8 mouse cellular contexts compared by ENCODE assay signal in genomic region chr7:29170066-29170754, GRCm38 (mm10). TPM values are rescaled to one million over a fixed set of nuclear protein-coding genes. Genes with fewer than 3 reads are reported as not detected.
DNase-seq lines count a peak whose midpoint lies in the region; ATAC-seq lines count a peak whose summit lies in the region.

TSS of gene Ggn (plus strand) at chr7:29170210.
TSS of gene Spred3 (minus strand) at chr7:29170411.

- H3K27me3 ChIP-seq in forebrain, embryonic 13.5 days: peaks cover 59% of the 10 kb centered on the region

- peaks cover 33% of the 10 kb centered on the region for H3K36me3 ChIP-seq in forebrain, embryonic 13.5 days (ENCODE audit: poor library complexity, severe bottlenecking)
- H3K36me3 ChIP-seq in macrophage (ENCODE audit: inconsistent target): peaks cover 15% of the 10 kb centered on the region

- H3K9me3 ChIP-seq in forebrain, embryonic 13.5 days (replicated peaks): no peaks in the 10 kb centered on the region

- DNase-seq in layer of hippocampus, adult 11-12 months (ENCODE audit: low spot score): peak; percentile 60
- DNase-seq in layer of hippocampus, adult 9-10 months (ENCODE audit: low spot score): no peak
- DNase-seq in c-Kit-positive CD71-positive TER-119-negative erythroid progenitor cells, embryonic 14.5 days (ENCODE audit: low read depth): peak; percentile 81
- peak; percentile 73 to 85 for DNase-seq in heart, postnatal 14 days
- DNase-seq in kidney, postnatal 4 days: peak; percentile 89 to 93
- peak; percentile 82 for DNase-seq in retina, postnatal 1 day

- H3K4me3 ChIP-seq in forebrain, embryonic 13.5 days: peak within 1 kb of the TSS; percentile 64
- peak within 1 kb of the TSS; percentile 58 for H3K4me3 ChIP-seq in macrophage (ENCODE audit: inconsistent target)

- H3K4me1 ChIP-seq in forebrain, embryonic 13.5 days: peaks cover 49% of the 10 kb centered on the region

- H3K27ac ChIP-seq in forebrain, embryonic 13.5 days: peak within 1 kb of the TSS; percentile 81
- H3K27ac ChIP-seq in macrophage: peak within 1 kb of the TSS; percentile 77

- H3K9ac ChIP-seq in forebrain, embryonic 13.5 days: peak within 1 kb of the TSS; percentile 75

- 1% methylated on average over 30 of the region's 30 CpGs for WGBS in forebrain, embryonic 13.5 days
- WGBS in macrophage (ENCODE audit: missing documents): under 1% methylated on average over 30 of the region's 30 CpGs

- peak within 1 kb of the TSS; percentile 81 for H3K4me2 ChIP-seq in forebrain, embryonic 13.5 days

- intact Hi-C loops in heart, postnatal 14 days (cut with DNase I): loop anchor here (5.0 to 10.0 kb wide), 2 partner anchors 185 to 408 kb away; partner anchors contain the start of genes Eif3k and Map4k1

- ATAC-seq in forebrain, embryonic 13.5 days: peak; percentile 41

- 0 out of 2 replicates have a peak, but pooled peaks cover under 1% of the 10 kb centered on the region for H3K79me2 ChIP-seq in macrophage (ENCODE audit: inconsistent target)

RNA-seq across cellular contexts. Expression of gene Ggn, which starts in this region (rescaled TPM):
- polyA plus RNA-seq in forebrain, embryonic 13.5 days (2015; fragmentation: Nextera tagmentation; extraction: Ambion mirVana): 0.38 and 0.65 TPM in 2 replicates
- 1 to 10 TPM; 1.0 to 1.3 TPM for total RNA-seq in heart, postnatal 14 days (2021)
- 1 to 10 TPM in 7 of 26 experiments, under 1 TPM in 10, not detected in 9; 0.16 to 1.4 (median 0.79) TPM for total RNA-seq in macrophage (2018; cell fraction: chromatin; rRNA removed)
- 1 to 10 TPM in 1 of 26 experiments, under 1 TPM in 25; 0.27 to 1.1 (median 0.50) TPM for total RNA-seq in macrophage (2018; cell fraction: cytosol; rRNA removed)
- total RNA-seq in macrophage (2018; cell fraction: nucleus; rRNA removed): 1 to 10 TPM in 7 of 26 experiments, under 1 TPM in 15, not detected in 4; 0.18 to 1.9 (median 0.64) TPM
- 0.40 to 0.90 TPM (median 0.70 TPM) in 3 replicates for polyA plus RNA-seq in macrophage (2018)

RNA-seq across cellular contexts. Expression of gene Spred3, which starts in this region (rescaled TPM):
- 5.6 and 6.5 TPM in 2 replicates for polyA plus RNA-seq in forebrain, embryonic 13.5 days (2015; fragmentation: Nextera tagmentation; extraction: Ambion mirVana)
- 1 to 10 TPM in 1 of 2 experiments, under 1 TPM in 1; 0.95 to 1.5 TPM for total RNA-seq in heart, postnatal 14 days (2021)
- 10 to 100 TPM in 20 of 26 experiments, 1 to 10 TPM in 6; 6.8 to 28.2 (median 12.9) TPM for total RNA-seq in macrophage (2018; cell fraction: chromatin; rRNA removed)
- total RNA-seq in macrophage (2018; cell fraction: cytosol; rRNA removed): 1 to 10 TPM in 4 of 26 experiments, under 1 TPM in 22; 0.27 to 2.0 (median 0.63) TPM
- total RNA-seq in macrophage (2018; cell fraction: nucleus; rRNA removed): 10 to 100 TPM in 13 of 26 experiments, 1 to 10 TPM in 13; 4.5 to 20.3 (median 9.9) TPM
- polyA plus RNA-seq in macrophage (2018): 0.95 to 2.3 TPM (median 1.6 TPM) in 3 replicates
